Mouse (Mus musculus): ENCODE measurements around the gene Akap9. TPM values are rescaled to one million over a fixed set of nuclear protein-coding genes. Genes with fewer than 3 reads are reported as not detected.
A peak's percentile ranks its signal among the peaks of the same experiment; 100 is the strongest.

The Akap9 gene
- polyA plus RNA-seq, 1 experiment from 2014 or later: 316 TPM

- H3K27ac ChIP-seq (replicated peaks): no peak overlapping the region
- H3K9ac ChIP-seq: no peak overlapping the region
- 96% methylated on average over 18 of the region's 18 CpGs for WGBS
- H3K9me3 ChIP-seq: no peaks in the 10 kb centered on the region
- H3K4me2 ChIP-seq: no peak overlapping the region
- ATAC-seq (ENCODE audit: low FRiP score, low read depth): peak; percentile 68; the same call in 1 of the 2 replicates
- H3K4me1 ChIP-seq (replicated peaks): no peaks in the 10 kb centered on the region
- no peak overlapping the region for H3K4me3 ChIP-seq
- H3K36me3 ChIP-seq: peaks cover 87% of the 10 kb centered on the region
- H3K27me3 ChIP-seq: no peaks in the 10 kb centered on the region
Observed at GRCm38 (mm10) chr5:4066476-4067115, 138.7 kb downstream of the Akap9 start.

GRCm38 (mm10) chr5:4067203-4067602 is 139.3 kb downstream of the Akap9 start:
- H3K9ac ChIP-seq: no peak overlapping the region
- no peaks in the 10 kb centered on the region for H3K9me3 ChIP-seq
- WGBS: 84% methylated on average over 3 of the region's 3 CpGs
- no peak overlapping the region for H3K27ac ChIP-seq (replicated peaks)
- ATAC-seq (ENCODE audit: low FRiP score, low read depth): no peak
- no peaks in the 10 kb centered on the region for H3K27me3 ChIP-seq
- peaks cover 87% of the 10 kb centered on the region for H3K36me3 ChIP-seq
- H3K4me3 ChIP-seq: no peak overlapping the region
- H3K4me1 ChIP-seq (replicated peaks): no peaks in the 10 kb centered on the region
- H3K4me2 ChIP-seq: no peak overlapping the region

GRCm38 (mm10) chr5:4079086-4079485 is 151.2 kb downstream of the Akap9 start:
- Histone ChIP-seq H3K4me1 (replicated peaks) (no peaks in the 10 kb centered on the region), H3K4me2 (no peak overlapping the region), H3K9me3 (no peaks in the 10 kb centered on the region), H3K27me3 (no peaks in the 10 kb centered on the region), H3K9ac (no peak overlapping the region), H3K27ac (replicated peaks) (no peak overlapping the region), H3K36me3 (peaks cover 77% of the 10 kb centered on the region), H3K4me3 (no peak overlapping the region)
- ATAC-seq (ENCODE audit: low FRiP score, low read depth): 0 out of 2 replicates have a peak, but pooled peaks have one; percentile 13
- 92% methylated on average over 3 of the region's 3 CpGs for WGBS

DNA sequence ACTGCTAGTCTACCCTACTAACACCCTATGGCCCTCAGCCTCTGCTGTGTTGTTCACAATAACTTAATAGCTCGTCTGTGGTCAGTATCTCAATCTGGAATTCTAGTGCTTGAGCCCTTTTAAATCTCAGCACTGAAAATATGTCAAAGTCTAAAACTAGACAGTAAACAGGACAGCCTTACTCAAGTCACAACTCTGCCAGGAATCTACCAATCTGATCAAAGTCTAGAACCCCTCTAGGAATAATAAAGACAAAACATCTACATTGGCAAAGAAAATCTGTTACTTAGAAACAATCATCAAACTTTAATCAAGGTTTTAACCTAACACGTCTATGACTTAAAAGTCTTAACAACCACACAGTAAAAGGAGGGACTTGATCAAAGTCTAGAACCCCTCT is 153.0 kb downstream of the Akap9 start:
- no peaks in the 10 kb centered on the region for H3K9me3 ChIP-seq
- H3K9ac ChIP-seq: no peak overlapping the region
- no peak for ATAC-seq (ENCODE audit: low FRiP score, low read depth)
- H3K27ac ChIP-seq (replicated peaks): no peak overlapping the region
- 85% methylated on average over 2 of the region's 2 CpGs for WGBS
- H3K4me2 ChIP-seq: no peak overlapping the region
- peaks cover 89% of the 10 kb centered on the region for H3K36me3 ChIP-seq
- H3K4me1 ChIP-seq (replicated peaks): no peaks in the 10 kb centered on the region
- H3K4me3 ChIP-seq: no peak overlapping the region
- H3K27me3 ChIP-seq: no peaks in the 10 kb centered on the region

GRCm38 (mm10) chr5:4081513-4081912 is 153.7 kb downstream of the Akap9 start:
- Histone ChIP-seq H3K4me1 (replicated peaks) (no peaks in the 10 kb centered on the region), H3K4me2 (no peak overlapping the region), H3K27ac (replicated peaks) (no peak overlapping the region), H3K27me3 (no peaks in the 10 kb centered on the region), H3K4me3 (no peak overlapping the region), H3K9ac (no peak overlapping the region), H3K9me3 (no peaks in the 10 kb centered on the region), H3K36me3 (peaks cover 87% of the 10 kb centered on the region)
- no peak for ATAC-seq (ENCODE audit: low FRiP score, low read depth)
- 91% methylated on average over 2 of the region's 2 CpGs for WGBS

DNA sequence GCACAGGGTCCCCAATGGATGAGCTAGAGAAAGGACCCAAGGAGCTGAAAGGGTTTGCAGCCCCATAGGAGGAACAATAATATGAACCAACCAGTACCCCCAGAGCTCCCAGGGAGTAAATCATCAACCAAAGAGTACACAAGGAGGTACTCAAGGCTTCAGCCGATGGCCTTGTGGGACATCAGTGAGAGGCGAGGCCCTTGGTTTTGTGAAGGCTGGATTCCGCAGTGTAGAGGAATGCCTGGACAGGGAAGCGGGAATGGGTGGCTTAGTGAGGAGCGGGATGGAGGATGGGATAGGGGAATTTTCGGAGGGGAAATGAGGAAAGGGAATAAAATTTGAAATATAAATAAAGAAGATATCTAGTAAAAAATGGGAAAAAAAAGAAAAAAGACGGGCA is 157.1 kb downstream of the Akap9 start:
- no peak for ATAC-seq (ENCODE audit: low FRiP score, low read depth)
- no peaks in the 10 kb centered on the region for H3K9me3 ChIP-seq
- H3K36me3 ChIP-seq: peaks cover 81% of the 10 kb centered on the region
- no peak overlapping the region for H3K4me3 ChIP-seq
- no peak overlapping the region for H3K27ac ChIP-seq (replicated peaks)
- H3K4me2 ChIP-seq: no peak overlapping the region
- H3K27me3 ChIP-seq: no peaks in the 10 kb centered on the region
- WGBS: 94% methylated on average over 7 of the region's 7 CpGs
- no peaks in the 10 kb centered on the region; the same call in 1 of the 2 replicates for H3K4me1 ChIP-seq (replicated peaks)
- H3K9ac ChIP-seq: no peak overlapping the region

- Histone ChIP-seq H3K9me3 (no peaks in the 10 kb centered on the region), H3K9ac (no peak overlapping the region), H3K36me3 (peaks cover 78% of the 10 kb centered on the region), H3K27me3 (no peaks in the 10 kb centered on the region), H3K4me2 (no peak overlapping the region), H3K4me1 (replicated peaks) (no peaks in the 10 kb centered on the region; the same call in 1 of the 2 replicates), H3K4me3 (no peak overlapping the region), H3K27ac (replicated peaks) (no peak overlapping the region)
- WGBS: 72% methylated on average over 4 of the region's 4 CpGs
- ATAC-seq (ENCODE audit: low FRiP score, low read depth): no peak
Observed at GRCm38 (mm10) chr5:4086309-4086708, 158.5 kb downstream of the Akap9 start.

DNA sequence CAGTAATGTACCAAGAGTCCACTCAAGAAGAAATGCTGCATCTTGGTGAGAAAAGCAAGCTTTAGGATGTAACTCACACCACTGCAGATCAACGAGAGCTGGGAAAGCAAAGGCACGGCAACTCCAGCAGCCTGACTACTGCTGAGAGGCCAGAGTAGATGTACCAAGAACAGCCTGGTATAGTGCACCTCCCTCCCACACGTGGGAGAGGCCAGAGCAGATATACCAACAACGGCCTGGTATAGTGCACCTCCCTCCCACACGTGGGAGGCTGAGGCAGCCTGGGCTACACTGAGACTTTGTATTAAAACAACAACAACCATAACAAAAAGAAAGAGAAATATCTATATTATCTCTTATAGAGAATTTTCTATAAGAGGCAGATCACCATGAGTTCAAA is 160.3 kb downstream of the Akap9 start:
- 85% methylated on average over 5 of the region's 5 CpGs for WGBS
- Histone ChIP-seq H3K4me2 (no peak overlapping the region), H3K4me1 (replicated peaks) (no peaks in the 10 kb centered on the region; the same call in 1 of the 2 replicates), H3K27ac (replicated peaks) (no peak overlapping the region), H3K27me3 (no peaks in the 10 kb centered on the region), H3K36me3 (peaks cover 77% of the 10 kb centered on the region), H3K9me3 (no peaks in the 10 kb centered on the region), H3K9ac (no peak overlapping the region), H3K4me3 (no peak overlapping the region)
- no peak for ATAC-seq (ENCODE audit: low FRiP score, low read depth)

DNA sequence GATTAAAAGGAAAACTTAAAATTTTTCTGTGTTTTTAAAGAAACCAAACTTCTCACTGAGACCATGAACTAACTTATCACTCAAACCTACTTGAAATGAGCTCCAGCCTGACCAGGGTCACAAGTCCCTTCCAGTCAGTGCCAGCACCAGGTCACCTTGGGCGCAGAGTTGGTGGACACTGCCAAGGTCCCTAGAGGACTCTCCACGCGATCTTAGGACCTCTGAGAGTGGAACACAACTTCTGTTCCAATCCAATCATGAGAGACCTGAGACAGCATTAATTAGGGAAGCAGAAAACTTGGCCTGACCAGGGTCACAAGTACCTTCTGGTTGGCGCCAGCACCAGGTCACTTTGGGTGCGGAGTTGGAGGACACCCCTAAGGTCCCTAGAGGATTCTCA is 166.6 kb downstream of the Akap9 start:
- Histone ChIP-seq H3K9ac (no peak overlapping the region), H3K27me3 (no peaks in the 10 kb centered on the region), H3K4me2 (no peak overlapping the region), H3K27ac (replicated peaks) (no peak overlapping the region), H3K4me1 (replicated peaks) (no peaks in the 10 kb centered on the region), H3K36me3 (peaks cover 64% of the 10 kb centered on the region), H3K9me3 (no peaks in the 10 kb centered on the region), H3K4me3 (no peak overlapping the region)
- 96% methylated on average over 5 of the region's 5 CpGs for WGBS
- ATAC-seq (ENCODE audit: low FRiP score, low read depth): no peak

GRCm38 (mm10) chr5:4101031-4101430 is 173.2 kb downstream of the Akap9 start:
- WGBS: 95% methylated on average over 4 of the region's 4 CpGs
- peaks cover 46% of the 10 kb centered on the region for H3K36me3 ChIP-seq
- no peak for ATAC-seq (ENCODE audit: low FRiP score, low read depth)

DNA sequence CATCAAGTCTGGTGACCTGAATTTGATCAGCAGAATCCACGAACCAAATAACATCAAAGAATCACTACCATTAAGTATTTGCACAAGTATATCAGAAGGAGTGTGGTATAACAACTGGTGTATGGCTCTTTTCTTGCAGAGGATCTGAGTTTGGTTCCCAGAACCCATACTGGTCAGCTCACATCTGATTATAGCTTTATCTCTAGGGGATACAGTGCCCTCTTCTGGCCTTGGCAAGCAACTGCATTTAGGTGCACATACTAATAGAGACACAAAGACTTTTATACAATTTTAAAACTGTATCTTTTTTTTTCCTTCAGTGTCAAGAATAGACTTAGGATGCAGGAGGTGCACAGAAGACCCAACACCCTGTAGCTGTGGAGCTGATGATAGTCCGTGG is 173.9 kb downstream of the Akap9 start:
- no peak for ATAC-seq (ENCODE audit: low FRiP score, low read depth)
- Histone ChIP-seq H3K9ac (no peak overlapping the region), H3K4me1 (replicated peaks) (peaks cover 38% of the 10 kb centered on the region), H3K9me3 (no peaks in the 10 kb centered on the region), H3K4me2 (peak overlapping the region; percentile 70; the same call in 1 of the 2 replicates), H3K4me3 (peak overlapping the region; percentile 1; the same call in 1 of the 2 replicates), H3K27ac (replicated peaks) (no peak overlapping the region), H3K36me3 (peaks cover 46% of the 10 kb centered on the region), H3K27me3 (no peaks in the 10 kb centered on the region)
- 99% methylated on average over 2 of the region's 2 CpGs for WGBS

More at GRCm38 (mm10) chr5:4101031-4101430, 173.2 kb downstream of the Akap9 start:
- Histone ChIP-seq H3K4me1 (replicated peaks) (peaks cover 38% of the 10 kb centered on the region), H3K27me3 (no peaks in the 10 kb centered on the region), H3K9ac (no peak overlapping the region), H3K4me2 (no peak overlapping the region), H3K27ac (replicated peaks) (no peak overlapping the region), H3K9me3 (no peaks in the 10 kb centered on the region), H3K4me3 (no peak overlapping the region)

GRCm38 (mm10) chr5:4103626-4104340 is 175.9 kb downstream of the Akap9 start:
- WGBS: under 1% methylated on average over 41 of the region's 41 CpGs
- Histone ChIP-seq H3K4me3 (peak overlapping the region; percentile 89), H3K27me3 (no peaks in the 10 kb centered on the region), H3K4me1 (replicated peaks) (peaks cover 38% of the 10 kb centered on the region), H3K9ac (peak overlapping the region; percentile 91), H3K4me2 (peak overlapping the region; percentile 70), H3K27ac (replicated peaks) (peak overlapping the region; percentile 100), H3K9me3 (no peaks in the 10 kb centered on the region), H3K36me3 (peaks cover 34% of the 10 kb centered on the region)
- peak; percentile 74 for ATAC-seq (ENCODE audit: low FRiP score, low read depth)
